Mouse (Mus musculus): ENCODE data around the gene Itgb7.

The Itgb7 gene

GRCm38 (mm10) chr15:102177417-102177816 lies 54.3 kb downstream of the Itgb7 start:
- CTCF ChIA-PET: interaction anchor here (0.5 to 6.8 kb wide), 22 partner anchors 10 to 145 kb away, joined by 3 to 109 read pairs (median 5); partner anchors contain the start of genes Zfp740 (in 2 of the 4) and Csad (in 1 of the 4)
- POLR2A ChIA-PET: interaction anchor here (1.0 to 5.3 kb wide), 29 partner anchors 9 to 70 kb away, joined by 3 to 47 read pairs (median 6); partner anchors contain the start of genes Csad (in 3 of the 4), Zfp740 (in 3 of the 4), Soat2 (in 2 of the 4) and Spryd3 (in 2 of the 4)

DNA sequence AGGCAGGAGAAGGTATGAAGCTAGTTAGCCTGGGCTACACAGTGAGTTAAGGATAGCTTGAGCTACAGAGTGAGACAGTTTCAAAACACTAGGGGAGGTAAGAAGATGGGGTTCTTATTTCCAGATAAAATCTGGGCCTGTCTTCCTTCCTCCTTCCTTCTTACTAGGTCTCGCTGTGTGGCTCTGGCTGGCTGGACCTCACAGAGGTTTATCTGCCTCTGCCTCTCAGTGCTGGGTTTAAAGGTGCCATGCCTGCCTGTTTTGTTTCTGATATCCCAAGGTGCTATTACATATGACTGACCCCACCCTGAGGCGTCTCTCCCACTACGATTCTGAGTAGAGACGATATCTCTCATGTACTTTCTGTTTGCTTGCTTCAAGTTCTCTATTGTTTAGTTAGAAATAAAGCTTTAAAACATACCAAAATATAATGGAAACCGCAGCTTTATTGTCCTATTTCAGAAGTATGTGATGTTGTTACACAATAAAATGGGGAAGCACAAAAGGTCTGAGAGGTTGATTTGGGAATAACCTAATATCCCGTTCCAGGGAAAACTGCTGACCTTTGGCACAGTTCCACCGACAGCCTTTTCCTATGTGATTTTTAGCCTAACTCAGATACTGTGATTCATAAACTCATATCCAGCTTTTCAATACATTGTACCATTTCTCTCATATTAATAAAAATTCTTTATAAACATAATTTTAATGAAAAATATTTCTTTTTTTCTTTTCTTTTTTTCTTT lies 55.0 kb downstream of the Itgb7 start:
- ChIA-PET CTCF (interaction anchor here (0.5 to 6.8 kb wide), 11 partner anchors 9 to 790 kb away, joined by 3 to 109 read pairs (median 5); partner anchors contain the start of genes Zfp740 (in 2 of the 4), Csad (in 1 of the 4) and Hoxc10 (in 1 of the 4)), POLR2A (interaction anchor here (0.9 to 5.3 kb wide), 19 partner anchors 10 to 119 kb away, joined by 3 to 40 read pairs (median 6); partner anchors contain the start of genes Csad (in 2 of the 4), Zfp740 (in 2 of the 4), Espl1 (in 1 of the 4) and Soat2 (in 1 of the 4))

DNA sequence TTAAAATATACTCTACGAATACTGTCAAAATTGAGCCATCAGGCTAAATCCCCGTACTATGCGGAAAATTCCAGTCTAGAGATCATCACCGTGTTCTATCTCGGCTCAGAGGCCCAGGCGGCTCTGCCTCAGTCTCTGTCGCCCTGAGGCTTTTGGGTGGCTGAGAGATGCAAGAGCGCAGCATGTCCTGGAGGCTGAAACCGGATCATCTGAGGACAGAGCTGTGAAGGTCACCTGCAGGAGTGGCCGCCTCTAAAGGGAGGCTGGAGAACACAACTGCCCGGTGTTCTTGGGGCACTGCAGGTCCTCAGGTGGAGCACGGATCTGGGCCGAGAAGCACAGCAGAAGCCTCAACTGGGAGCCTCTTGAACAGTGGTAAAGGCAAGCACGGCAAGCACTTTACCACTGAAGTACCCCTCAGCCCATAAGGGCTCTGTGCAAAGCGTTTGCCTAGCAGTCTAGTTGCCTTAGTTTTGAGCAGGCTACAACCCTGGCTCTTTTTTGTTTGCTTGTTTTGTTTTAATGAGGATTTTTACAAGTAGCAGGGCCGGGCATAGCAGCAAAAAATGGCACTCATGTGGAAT lies 55.9 kb downstream of the Itgb7 start:
- POLR2A ChIA-PET: interaction anchor here in 3 of 4 experiments (0.5 to 5.1 kb wide), 11 partner anchors 9 to 120 kb away, joined by 3 to 32 read pairs (median 4); partner anchors contain the start of gene Espl1 (in 1 of the 3)
- CTCF ChIA-PET: interaction anchor here in 3 of 4 experiments (0.6 to 6.8 kb wide), 10 partner anchors 10 to 68 kb away, joined by 3 to 109 read pairs (median 4); partner anchors contain the start of gene Zfp740 (in 1 of the 3)

- ChIA-PET CTCF (no interaction called here), POLR2A (interaction anchor here in 1 of 4 experiments (0.7 kb wide), 1 partner anchor 73 kb away, joined by 3 read pairs; no protein-coding TSS in a partner anchor)
Observed at GRCm38 (mm10) chr15:102173581-102173980, 58.2 kb downstream of the Itgb7 start.

DNA sequence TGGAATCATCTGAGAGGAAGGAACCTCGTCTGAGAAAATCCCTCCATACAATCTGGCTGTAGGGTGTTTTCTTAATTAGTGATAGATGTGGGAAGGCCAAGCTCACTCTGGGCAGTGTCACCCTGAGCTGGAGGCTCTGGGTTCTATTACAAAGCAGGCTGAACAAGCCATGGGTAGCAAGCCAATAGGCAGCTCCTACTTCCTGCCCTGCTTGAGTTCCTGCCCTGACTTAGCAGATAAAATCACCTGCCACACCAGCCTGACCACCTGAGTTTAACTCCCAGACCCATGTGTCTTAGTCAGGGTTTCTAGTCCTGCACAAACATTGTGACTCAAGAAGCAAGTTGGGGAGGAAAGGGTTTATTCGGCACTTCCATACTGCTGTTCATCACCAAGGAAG lies 62.7 kb downstream of the Itgb7 start:
- POLR2A ChIA-PET: interaction anchor here in 2 of 4 experiments (0.7 to 1.2 kb wide), 3 partner anchors 55 to 74 kb away, joined by 3 read pairs; no protein-coding TSS in a partner anchor
- CTCF ChIA-PET: interaction anchor here in 1 of 4 experiments (0.6 kb wide), 1 partner anchor 8 kb away, joined by 4 read pairs; no protein-coding TSS in a partner anchor

DNA sequence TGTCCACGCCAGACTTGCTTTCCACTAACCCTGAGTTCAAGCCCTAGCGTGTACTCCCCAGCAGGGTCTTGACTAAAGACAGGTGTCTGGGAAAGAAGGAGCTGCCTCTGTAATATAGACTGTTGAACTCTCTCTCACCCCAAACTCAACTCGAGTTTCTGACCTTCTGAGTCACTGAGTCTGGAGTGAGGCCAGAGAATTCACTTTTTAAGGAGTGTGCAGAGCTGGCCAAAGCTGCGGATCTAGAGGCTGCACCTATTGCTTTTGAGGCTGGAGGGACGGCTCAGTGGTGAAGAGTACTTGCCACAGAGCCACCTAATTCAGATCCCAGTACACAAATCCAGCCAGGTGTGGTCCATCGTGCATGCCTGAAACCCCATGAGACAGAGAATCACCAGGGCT lies 64.1 kb downstream of the Itgb7 start:
- ChIA-PET CTCF (interaction anchor here (0.6 to 2.1 kb wide), 5 partner anchors 11 to 102 kb away, joined by 3 to 7 read pairs (median 4); no protein-coding TSS in a partner anchor), POLR2A (interaction anchor here in 3 of 4 experiments (0.9 to 2.1 kb wide), 5 partner anchors 11 to 72 kb away, joined by 3 to 8 read pairs (median 3); no protein-coding TSS in a partner anchor)
